Mouse (Mus musculus) gastrocnemius, adult 18-20 months (tissue): ENCODE measurements around the gene Abhd8. TPM values are rescaled to one million over a fixed set of nuclear protein-coding genes. Genes with fewer than 3 reads are reported as not detected.

Experiments used
- DNase-seq: peaks from one replicate; pipeline ENCODE4 v3.0.0; 2021; ENCODE audit warnings: low spot score
- total RNA-seq, 2 experiments: library from RNA; stranded (reverse); gene quantifications; 2 replicates each; pipeline ENCODE4 v1.2.3; 2021

Gene Abhd8
- total RNA-seq, 2 experiments from 2014 or later = 22.4 to 28.0 TPM

DNA sequence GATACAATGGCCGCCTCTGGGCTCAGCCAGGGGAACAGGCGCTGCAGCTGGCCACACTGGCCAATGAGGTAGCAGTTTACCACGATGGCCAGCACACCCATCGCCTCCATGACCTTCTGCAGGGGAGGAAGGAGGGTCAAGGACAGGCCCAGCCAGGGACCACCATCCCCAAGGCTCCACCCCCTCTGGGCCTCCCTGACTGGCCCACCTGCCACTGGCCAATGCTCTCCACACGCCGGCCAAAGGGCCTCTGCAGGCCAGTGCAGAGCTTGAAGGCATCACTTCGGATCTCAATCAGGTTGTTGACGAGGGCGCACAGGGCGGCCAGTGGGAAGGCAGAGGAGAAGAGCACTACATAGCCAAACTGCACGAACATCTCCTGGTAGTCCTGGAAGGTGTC lies 15.5 kb upstream of the Abhd8 start:
- no peak for DNase-seq

DNA sequence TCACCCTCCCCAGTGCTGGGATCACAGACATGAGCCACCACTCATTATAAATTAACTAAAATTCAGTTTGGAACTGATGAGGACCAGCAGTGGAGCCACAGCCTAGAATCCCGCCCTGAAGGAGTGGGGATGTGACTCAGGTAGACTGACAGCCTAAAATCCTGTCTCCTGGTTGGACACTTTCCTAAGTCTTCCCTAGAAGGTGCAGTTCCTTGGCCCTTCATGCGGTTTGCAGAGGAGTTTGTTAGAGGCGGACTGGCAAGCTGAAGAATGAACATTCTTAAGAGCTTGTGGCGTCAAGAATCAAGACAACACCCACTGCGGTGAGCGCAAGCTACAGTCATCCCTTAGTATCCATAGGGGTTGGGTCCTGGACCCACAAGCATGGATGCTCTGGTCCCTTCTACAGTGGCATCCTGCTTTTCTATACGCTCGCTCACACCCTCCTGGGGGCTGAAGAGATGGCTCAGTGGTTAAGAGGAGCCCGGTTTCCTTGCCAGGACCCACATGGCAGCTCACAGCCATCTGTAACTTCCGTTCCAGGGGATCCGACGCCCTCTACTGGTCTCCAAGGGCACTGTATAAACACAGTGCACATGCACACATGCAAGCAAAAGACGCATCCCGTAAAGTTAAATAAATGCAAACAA lies 13.9 kb upstream of the Abhd8 start:
- DNase-seq = no peak

GRCm38 (mm10) chr8:71476099-71476940 lies 12.9 kb upstream of the Abhd8 start:
- DNase-seq = peak; percentile 72

DNA sequence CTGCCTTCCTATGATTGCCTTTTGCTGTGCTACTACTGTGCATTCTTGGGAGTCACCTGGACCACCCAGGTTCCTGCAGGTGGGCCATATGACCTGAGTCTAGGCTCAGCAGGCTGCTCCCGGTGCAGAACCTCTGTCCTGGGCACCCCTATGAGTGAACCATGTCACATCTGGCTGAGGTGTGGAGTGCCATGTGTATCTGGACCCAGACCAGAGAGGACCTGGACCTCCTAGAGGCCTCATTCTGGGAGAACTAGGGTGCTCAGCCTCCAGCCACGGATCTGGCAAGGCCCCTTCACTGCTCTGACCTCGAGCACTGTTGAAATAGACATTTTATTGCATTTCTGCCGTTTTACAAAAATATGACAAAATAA lies 12.2 kb upstream of the Abhd8 start:
- DNase-seq = no peak

GRCm38 (mm10) chr8:71474785-71475701 lies 11.6 kb upstream of the Abhd8 start:
- no peak for DNase-seq

- no peak for DNase-seq
Measured at GRCm38 (mm10) chr8:71474344-71474743, 10.9 kb upstream of the Abhd8 start.

- DNase-seq = no peak
Measured at GRCm38 (mm10) chr8:71472601-71473386, 9.3 kb upstream of the Abhd8 start.

DNA sequence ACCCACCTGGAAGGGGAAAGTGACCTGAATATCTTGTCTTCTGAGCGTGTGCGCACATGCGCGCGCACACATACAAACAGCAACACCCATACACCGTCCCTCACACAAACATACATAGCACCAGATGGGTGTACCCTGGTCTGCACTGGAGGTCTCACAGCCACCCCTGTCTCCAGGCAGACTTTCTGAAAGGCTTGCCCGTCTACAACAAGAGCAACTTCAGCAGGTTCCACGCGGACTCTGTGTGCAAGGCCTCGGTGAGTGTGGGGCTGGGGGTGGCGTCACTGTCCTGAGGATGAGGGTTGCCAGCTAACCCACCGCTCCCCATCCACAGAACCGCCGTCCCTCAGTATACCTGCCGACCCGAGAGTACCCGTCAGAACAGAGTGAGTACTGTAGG lies 8.4 kb upstream of the Abhd8 start:
- no peak for DNase-seq

DNA sequence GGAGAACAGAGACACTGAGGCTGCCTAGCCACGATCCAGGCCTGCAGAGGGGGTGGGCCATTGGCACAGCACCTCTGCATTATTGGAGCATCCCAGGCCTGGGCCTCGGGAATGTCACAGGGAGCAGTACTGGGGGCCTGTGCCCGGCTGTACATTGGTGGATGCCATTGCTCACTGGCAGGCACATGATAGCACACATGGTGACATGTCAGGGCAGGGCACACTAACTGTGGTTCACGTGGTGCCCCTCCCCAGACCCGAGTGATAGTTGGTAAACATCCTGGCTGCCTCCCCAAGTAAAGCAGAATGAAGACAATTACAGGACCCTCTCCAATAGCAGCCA lies 7.4 kb upstream of the Abhd8 start:
- no peak for DNase-seq

- DNase-seq = no peak
Measured at GRCm38 (mm10) chr8:71470146-71470912, 6.9 kb upstream of the Abhd8 start.

DNA sequence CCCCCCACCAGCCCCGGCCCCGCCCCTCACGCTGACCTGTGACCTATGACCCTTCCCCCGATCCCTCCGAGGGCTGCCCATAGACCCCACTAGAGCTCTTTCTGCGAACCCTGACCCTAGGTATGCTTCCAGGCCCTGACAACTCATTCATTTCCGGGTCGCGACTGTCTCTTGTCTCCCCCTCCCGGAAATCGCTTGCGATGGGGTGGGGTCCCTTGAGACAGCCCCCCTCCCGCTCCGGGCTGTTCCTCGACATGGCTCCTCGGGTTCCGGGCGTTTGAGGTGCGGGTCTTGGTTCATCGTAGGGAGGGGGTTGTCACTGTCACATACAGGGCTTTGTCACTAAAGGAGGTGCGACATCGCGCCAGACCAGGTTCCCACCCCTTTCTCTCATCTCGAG lies 6.0 kb upstream of the Abhd8 start:
- DNase-seq = peak; percentile 51

GRCm38 (mm10) chr8:71468916-71469315 lies 5.5 kb upstream of the Abhd8 start, which contains the start of gene Dda1:
TSS of gene Dda1 (plus strand) at chr8:71469199.
- peak; percentile 98 for DNase-seq

- no peak for DNase-seq
Measured at GRCm38 (mm10) chr8:71468001-71468400, 4.5 kb upstream of the Abhd8 start.

DNA sequence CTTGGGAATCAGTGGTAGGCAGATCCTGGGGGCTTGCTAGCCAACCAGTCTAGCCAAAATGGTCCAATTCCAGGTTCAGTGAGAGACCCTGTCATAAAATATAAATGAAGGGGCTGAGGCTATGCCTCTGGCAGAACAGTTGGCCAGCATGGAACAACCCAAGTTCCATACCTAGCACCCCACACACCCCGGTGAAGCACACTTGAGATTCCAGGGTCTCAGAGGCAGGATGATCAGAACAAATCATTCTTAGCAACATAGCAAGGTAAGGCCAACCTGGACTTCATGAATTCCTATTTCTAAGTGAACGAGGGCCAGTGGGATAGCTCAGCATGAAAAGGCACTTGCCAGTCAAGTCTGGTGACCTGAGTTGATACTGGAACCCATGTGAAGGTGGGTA lies 3.7 kb upstream of the Abhd8 start:
- no peak for DNase-seq

DNA sequence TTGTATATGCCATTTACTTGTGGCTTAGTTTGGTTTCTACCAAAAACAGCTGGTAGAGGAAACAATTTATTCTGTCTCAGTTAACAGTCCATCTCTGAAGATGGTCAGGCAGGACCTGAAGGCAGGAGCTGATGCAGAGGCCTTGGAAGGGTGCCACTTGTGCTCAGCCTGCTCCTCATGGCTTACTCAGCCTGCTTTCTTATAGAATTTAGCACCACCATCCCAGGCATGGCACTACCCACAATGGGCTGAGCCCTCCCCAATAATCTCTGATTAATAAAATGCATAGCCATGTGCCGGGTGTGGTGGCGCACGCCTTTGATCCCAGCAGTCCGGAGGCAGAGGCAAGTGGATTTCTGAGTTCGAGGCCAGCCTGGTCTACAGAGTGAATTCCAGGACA lies 2.7 kb upstream of the Abhd8 start:
- DNase-seq = no peak

DNA sequence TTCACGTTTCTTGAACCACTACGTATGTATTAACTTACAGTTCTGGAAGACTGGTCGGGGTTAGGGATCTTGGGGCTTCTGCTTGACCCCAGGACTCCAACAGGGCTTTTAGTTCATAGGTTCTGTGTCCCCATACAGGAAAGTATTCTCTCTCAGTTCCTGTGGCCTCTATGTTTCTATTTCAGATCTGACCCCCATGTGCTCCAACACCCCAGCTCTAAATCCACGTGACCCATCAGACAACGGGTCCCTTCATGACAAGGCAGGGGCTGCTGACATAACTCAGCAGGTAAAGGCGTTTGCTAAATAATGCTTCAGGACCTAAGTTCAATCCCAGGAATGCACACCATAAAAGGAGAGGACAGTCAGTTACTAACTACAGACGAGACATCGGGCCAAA lies 2.3 kb upstream of the Abhd8 start:
- DNase-seq = no peak

GRCm38 (mm10) chr8:71464513-71465500 lies 1.4 kb upstream of the Abhd8 start, which contains the start of gene Mrpl34:
TSS of gene Mrpl34 (plus strand) at chr8:71464959.
- peak; percentile 100 for DNase-seq

- DNase-seq = no peak
Measured at GRCm38 (mm10) chr8:71462786-71463185, 669 bp downstream of the Abhd8 start.

DNA sequence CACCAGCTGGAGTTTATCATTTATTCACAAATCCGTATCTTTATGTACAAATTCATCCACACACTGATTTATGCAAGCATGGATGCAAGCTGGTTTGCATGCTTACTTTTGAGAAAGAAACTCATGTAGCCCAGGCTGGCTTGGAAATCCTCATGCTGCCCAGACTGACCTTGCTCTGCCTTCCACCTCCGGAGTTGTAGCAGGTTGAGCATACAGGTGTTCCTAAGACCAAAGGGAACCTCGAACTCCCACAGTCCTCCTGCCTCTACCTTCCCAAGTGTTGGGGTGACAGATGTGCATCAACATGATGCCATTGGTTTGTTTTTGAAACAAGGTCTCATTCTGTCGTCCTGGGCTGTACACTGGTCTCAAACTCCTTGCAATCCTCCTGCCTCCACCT lies 1.3 kb downstream of the Abhd8 start:
- no peak for DNase-seq
